Mouse (Mus musculus) mouse trophoblast stem cell (cell line): Measurements from ENCODE around the gene Prdm16.

Experiments
- in situ Hi-C, 2 experiments: fragments of 300-500 bp; cut with MseI, MboI; formaldehyde crosslinking; loops; 2 replicates in 1 of 2; 3 replicates in 1 of 2; pipeline ENCODE4 v1.15.1; 2025

Gene Prdm16

GRCm38 (mm10) chr4:154639591-154640442, 3.1 kb upstream of the Prdm16 start:
- in situ Hi-C loops: no loop called here

- in situ Hi-C loops: no loop called here
Measured at GRCm38 (mm10) chr4:154639126-154639525, 2.5 kb upstream of the Prdm16 start.

- in situ Hi-C loops: no loop called here
Measured at GRCm38 (mm10) chr4:154638320-154638886, 1.7 kb upstream of the Prdm16 start.

GRCm38 (mm10) chr4:154637468-154638319, 1.0 kb upstream of the Prdm16 start:
- in situ Hi-C loops: no loop called here

DNA sequence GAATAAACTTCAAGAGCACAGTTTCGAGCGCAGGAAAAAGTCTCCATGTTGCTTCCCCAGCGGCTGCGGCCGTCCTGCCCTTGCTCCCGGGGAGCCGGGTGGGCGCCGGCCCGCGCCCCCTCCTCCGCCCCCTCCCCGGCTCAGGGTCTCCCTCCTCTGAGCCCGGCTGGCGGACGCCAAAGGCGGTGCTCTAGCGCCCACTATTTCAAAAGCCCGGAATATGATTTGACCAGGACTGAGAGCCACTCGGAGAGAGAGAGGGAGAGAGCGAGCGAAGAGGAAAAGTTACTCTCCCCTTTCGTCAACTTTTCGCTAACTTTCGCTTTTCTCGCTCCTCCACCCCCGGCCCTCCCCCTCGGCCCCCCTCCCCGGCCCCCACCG, 630 bp downstream of the Prdm16 start:
- in situ Hi-C loops: no loop called here

DNA sequence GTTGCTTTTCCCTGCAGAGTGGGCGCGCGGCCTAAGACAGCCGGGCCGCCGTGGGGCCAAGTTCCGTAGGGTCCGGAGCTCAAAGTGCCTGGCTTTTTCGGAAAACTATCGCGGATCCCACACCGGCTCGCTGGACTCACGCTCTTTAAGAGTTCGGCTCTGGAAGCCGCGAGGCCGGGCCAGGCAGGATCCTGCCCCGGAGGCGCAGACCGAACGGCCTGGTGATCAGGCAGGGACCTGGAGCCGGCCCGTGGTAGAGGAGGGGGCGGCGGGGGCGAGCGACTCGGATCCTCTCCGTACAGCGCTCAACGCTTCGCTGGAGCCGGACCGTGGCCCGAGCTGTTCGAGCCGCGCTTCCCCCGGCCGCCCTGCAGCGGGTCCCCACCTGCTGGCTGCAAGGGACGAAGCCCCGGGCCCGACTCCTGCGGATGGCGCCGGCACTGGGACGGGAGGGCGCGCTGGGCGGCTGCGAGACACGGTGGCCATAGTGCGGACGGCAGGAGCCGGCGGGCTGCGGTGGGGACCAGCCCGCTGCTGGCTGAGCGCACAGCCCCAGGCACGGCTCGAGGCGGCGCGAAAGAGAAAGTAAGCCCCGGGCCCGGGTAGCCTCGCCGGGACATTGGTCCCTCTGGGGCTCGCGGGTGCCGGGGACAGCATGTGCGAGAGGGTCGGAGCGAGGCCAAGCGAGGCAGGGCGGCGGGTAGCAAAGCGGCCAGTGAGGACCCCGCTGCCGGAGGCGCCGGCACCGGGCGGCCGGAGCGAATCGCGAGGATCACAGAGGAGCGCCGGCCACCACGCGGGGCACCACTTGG, 1.2 kb downstream of the Prdm16 start:
- in situ Hi-C loops: no loop called here

- in situ Hi-C loops: no loop called here
Measured at GRCm38 (mm10) chr4:154634470-154635240, 2.0 kb downstream of the Prdm16 start.

DNA sequence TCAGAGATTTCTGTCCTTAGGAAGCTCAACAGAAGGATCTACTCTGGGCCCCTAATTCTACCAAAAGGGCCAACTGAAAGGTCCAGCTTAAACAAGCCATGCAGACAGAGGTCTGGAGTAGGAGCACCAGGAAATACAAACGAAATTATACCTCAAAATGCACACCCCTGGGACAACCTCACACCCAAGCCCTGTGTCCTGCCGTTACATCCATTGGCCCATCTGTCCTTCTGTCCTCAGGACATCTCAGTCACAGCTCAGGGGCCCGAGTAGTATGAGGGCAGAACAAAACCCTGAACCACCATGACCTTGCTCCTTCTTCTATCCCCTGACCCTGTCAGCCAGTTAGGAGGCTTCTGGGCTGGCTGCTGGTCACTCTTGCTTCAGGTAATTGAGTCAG, 2.7 kb downstream of the Prdm16 start:
- in situ Hi-C loops: no loop called here

GRCm38 (mm10) chr4:154632800-154633764, 3.6 kb downstream of the Prdm16 start:
- in situ Hi-C loops: no loop called here

DNA sequence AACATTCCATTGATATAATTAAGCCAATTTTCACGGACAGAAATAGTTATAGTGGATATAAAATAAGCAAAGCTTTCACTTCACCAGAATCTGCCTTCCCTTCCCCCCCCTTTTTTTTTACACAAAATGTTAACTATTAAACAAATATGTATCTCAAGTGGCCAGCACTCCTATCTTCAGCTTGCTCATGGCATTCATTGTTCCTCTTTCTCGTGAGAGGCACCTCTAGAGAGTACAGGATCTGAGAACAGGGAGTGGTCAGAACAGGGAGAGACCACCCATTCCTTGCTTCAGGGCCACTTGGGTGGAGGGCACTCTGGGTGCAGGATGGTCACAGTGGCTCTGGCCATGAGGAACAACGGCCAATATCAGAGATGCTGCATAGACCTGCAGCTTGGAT, 5.9 kb downstream of the Prdm16 start:
- in situ Hi-C loops: no loop called here

DNA sequence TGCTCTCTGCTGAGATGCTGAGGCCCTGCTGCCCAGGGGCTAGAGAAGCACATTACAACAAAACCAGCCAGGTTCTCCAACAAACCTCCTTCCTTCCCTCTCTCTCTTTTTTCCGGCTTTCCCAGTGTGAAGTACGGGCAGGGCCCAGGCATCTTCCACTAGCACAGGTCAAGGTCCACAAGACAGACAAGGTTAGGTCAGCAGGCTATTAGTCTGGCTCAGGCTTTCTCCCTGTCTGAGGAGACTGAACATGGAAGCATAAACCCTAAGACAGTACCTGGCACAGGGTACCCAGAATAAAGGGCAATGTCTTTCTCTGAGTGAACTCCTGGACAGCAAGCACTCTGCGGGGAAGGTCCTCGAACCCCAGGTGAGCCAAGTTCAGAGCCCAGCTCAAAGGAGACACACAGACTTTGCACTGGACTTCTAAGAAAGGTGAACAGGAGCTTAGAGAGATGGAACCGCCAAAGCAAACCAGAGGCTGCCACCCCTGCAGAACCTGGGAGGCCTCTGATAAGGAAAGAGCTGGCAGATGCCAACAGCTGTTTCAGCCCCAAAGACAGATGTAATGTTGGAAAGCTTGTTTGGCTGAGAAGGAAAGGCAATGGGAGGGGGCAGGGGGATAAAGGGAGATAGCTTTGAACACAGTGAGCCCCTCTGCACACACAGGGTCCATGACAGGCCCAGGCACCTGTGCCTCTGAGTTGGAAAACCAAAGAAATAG, 9.1 kb downstream of the Prdm16 start:
- in situ Hi-C loops: no loop called here

DNA sequence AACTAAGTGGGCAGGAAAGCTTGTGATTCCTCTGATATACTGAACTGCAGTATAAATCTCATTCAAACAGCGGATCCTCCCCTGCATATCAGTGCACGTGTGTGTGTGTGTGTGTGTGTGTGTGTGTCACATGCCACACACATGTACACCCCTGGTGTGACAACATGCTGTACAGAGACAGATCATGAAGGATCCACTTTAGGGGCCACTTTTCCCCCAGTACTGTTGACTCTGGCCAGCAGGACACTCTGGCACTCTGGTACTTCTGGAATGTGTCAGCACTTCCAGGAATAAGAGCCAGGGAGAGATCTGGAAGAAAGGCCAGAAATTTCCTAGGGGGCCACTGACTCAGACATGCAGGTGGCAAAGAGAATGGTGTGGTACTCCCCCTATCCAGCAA, 10.4 kb downstream of the Prdm16 start:
- in situ Hi-C loops: no loop called here

- in situ Hi-C loops: no loop called here
Measured at GRCm38 (mm10) chr4:154625710-154626109, 11.0 kb downstream of the Prdm16 start.

DNA sequence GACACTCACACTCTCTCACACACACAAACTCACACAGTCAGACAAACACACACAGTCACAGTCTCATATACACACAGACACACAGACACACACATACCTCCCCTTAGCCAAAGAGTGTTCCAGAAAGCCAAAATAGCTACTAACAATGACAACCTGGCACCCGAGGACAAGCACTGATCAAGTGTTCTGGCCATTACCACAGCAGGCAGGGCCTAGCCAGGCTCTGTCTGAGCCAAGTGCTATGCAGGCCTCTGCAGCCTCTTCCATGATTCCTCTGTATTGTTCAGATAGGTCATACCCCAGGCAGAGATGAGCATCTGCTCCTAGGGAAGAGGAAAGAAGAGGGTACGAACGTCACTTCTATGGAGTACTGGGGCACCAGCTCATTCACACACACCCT, 13.4 kb downstream of the Prdm16 start:
- in situ Hi-C loops: no loop called here

DNA sequence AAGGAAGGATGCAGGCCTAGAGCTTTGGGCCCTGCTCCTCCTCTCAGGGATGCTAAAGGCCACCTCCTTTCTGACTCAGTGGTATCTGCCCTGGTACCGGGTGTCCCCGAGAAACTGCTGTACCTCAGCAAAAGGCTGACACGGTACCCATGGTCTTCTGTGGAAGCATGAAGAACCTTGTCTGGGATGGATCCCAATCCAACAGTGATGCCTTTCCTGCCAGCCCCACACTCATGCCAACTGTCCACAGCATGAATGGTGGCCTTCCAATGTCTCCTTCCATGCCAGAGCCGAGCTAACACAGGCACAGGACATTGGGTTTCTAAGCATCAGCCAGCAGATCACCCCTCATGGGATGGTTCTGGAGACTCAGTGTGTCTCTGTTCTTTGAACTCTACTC, 14.2 kb downstream of the Prdm16 start:
- in situ Hi-C loops: no loop called here

GRCm38 (mm10) chr4:154611167-154611566, 25.5 kb downstream of the Prdm16 start:
- in situ Hi-C loops: no loop called here

- in situ Hi-C loops: no loop called here
Measured at GRCm38 (mm10) chr4:154607724-154608123, 28.9 kb downstream of the Prdm16 start.

DNA sequence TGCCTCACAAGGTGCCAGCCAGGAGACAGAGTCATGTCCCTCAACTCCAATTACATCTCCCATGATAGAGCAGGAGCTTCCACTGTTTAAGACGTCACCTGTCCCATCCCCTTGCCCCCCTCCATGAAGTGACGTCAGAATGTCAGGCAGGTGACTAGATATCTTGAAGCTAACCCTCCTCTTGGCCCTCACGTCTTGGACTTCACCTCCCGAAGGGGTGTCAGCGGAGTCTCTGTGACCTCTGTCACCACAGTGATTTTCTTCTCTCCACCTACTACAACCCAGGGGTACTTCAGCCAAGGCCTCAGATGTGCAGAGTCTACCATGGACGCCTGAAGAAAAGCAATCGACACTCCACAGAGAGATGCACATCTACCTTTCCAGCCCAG, 32.2 kb downstream of the Prdm16 start:
- in situ Hi-C loops: no loop called here
